Mouse (Mus musculus) testis, adult 2 months (tissue): ENCODE measurements around the gene Mogat2.

ENCODE experiments used
- CTCF ChIP-seq: fragments of 200-500 bp; IDR thresholded peaks from 2 replicates; pipeline ENCODE4 v1.5.1; 2012; ENCODE audit warnings: low read depth, mild to moderate bottlenecking, inconsistent platforms, low read length, moderate library complexity; ENCODE audit not compliant: control insufficient read depth, insufficient read depth, insufficient replicate concordance
- POLR2A ChIP-seq: fragments of 200-500 bp; IDR thresholded peaks from 2 replicates; pipeline ENCODE4 v1.6.1; 2012; ENCODE audit warnings: low read depth, mild to moderate bottlenecking, inconsistent platforms, low read length, moderate library complexity; ENCODE audit not compliant: control insufficient read depth

DNA sequence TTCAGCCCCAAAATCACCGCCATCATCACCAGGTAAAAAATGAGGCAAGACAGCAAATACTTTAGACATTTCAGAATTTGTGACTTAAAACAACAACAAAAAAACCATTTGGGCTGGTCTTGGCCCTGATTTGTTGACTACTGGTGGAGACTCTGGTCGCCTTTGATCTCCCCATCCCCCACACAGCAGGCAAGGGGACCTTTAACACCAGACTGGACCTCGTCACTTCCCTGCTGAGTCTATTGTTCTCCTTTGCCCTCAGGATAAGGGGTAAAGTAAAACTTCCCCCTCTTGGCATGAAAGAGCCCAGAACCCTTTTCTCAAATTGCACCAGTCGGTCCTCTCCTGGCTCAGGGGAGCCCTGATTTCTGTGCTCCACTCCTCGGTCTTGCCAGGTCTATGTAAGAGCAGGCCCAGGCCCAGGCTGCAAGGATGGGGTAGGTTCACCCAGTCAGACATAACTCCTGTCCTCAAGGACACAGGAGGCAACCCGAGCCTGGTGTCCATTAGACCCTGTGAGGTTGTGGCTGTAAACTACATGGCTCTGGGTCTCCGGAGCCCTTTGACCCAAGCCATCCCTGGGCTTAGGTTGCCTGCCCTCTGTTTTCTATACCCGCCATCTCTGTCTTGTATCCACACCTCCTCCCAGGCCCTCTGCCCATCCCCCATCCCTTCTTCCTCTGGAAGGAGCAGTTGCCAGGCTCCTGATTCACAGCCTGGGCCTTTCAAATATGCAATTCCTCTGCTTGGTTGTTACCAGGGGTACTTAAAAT, 1.3 kb downstream of the Mogat2 start:
- no peak for TF ChIP-seq POLR2A
- no peak for TF ChIP-seq CTCF
